Mouse (Mus musculus) liver, embryonic 12.5 days (tissue): ENCODE results near the gene Atg5. TPM values are rescaled to one million over a fixed set of nuclear protein-coding genes. Genes with fewer than 3 reads are reported as not detected.

Experiments
- ATAC-seq: fragments of 200-750 bp; cut with Nextera tagmentation; 2 replicates; pipeline ENCODE4 v1.8.0; 2017; ENCODE audit warnings: moderate number of reproducible peaks, mild to moderate bottlenecking, moderate library complexity
- H3K27ac ChIP-seq: fragments of 300-500 bp; sonication (generic); 2 replicates; pipeline ENCODE4 v1.5.1; 2016; ENCODE audit warnings: mild to moderate bottlenecking
- H3K27me3 ChIP-seq: fragments of 300-500 bp; sonication (generic); replicated peaks from 2 replicates; pipeline ENCODE4 v1.6.1; 2016; ENCODE audit warnings: mild to moderate bottlenecking, moderate library complexity
- H3K36me3 ChIP-seq: fragments of 300-500 bp; sonication (generic); 2 replicates; pipeline ENCODE4 v1.6.1; 2016; ENCODE audit warnings: mild to moderate bottlenecking, moderate library complexity
- H3K4me1 ChIP-seq: fragments of 300-500 bp; sonication (generic); 2 replicates; pipeline ENCODE4 v1.6.1; 2016
- H3K4me2 ChIP-seq: fragments of 300-500 bp; sonication (generic); 2 replicates; pipeline ENCODE4 v1.6.1; 2016; ENCODE audit warnings: mild to moderate bottlenecking, moderate library complexity
- H3K4me3 ChIP-seq: fragments of 300-500 bp; sonication (generic); 2 replicates; pipeline ENCODE4 v1.5.1; 2016; ENCODE audit warnings: mild to moderate bottlenecking, moderate library complexity
- H3K9ac ChIP-seq: fragments of 300-500 bp; sonication (generic); 2 replicates; pipeline ENCODE4 v1.6.1; 2016; ENCODE audit warnings: mild to moderate bottlenecking, moderate library complexity
- H3K9me3 ChIP-seq: fragments of 300-500 bp; sonication (generic); replicated peaks from 2 replicates; pipeline ENCODE4 v1.6.1; 2016; ENCODE audit warnings: mild to moderate bottlenecking, moderate library complexity
- WGBS: fragments of 180-500 bp; shearing (Covaris S2); methylation state at CpG from one replicate; pipeline ENCODE4 v1.1.7; 2016; ENCODE audit not compliant: insufficient replicate concordance; 5-methylcytosine and 5-hydroxymethylcytosine counted together
- polyA plus RNA-seq: library from polyadenylated mRNA; unstranded; fragments of >200 nt; fragmentation: Nextera tagmentation; extraction: Ambion mirVana; gene quantifications from 2 replicates; pipeline ENCODE4 v1.2.1, GENCODE M21; 2016

Gene Atg5
- polyA plus RNA-seq, 1 experiment from 2014 or later = 26.9 TPM

DNA sequence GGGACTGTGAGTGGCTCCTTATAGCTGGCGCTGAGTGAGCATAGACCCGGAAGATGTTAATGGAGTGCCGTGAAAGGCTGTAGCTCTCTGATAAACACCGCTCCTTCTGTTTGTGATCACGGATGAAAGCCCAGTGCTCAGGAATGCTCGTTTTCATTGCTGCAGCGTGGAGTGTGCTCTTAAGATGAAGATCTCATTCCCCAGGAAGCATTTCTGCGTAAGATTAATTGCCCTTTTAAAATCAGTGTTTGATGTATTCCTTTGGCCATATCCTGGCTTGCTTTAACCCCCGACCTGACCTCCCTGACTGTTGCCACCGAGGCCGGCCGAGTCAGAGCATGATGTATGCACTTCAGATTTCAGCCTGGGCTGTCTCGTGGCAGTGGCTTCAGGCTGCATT, 89.2 kb downstream of the Atg5 start:
- no peaks in the 10 kb centered on the region for H3K9me3 ChIP-seq
- no peak overlapping the region for H3K9ac ChIP-seq
- no peak overlapping the region for H3K27ac ChIP-seq
- H3K27me3 ChIP-seq = no peaks in the 10 kb centered on the region
- H3K4me2 ChIP-seq = no peak overlapping the region
- no peak for ATAC-seq
- no peaks in the 10 kb centered on the region for H3K36me3 ChIP-seq
- no peak overlapping the region for H3K4me3 ChIP-seq
- WGBS = 63% methylated on average over 13 of the region's 13 CpGs
- peaks cover 32% of the 10 kb centered on the region for H3K4me1 ChIP-seq

DNA sequence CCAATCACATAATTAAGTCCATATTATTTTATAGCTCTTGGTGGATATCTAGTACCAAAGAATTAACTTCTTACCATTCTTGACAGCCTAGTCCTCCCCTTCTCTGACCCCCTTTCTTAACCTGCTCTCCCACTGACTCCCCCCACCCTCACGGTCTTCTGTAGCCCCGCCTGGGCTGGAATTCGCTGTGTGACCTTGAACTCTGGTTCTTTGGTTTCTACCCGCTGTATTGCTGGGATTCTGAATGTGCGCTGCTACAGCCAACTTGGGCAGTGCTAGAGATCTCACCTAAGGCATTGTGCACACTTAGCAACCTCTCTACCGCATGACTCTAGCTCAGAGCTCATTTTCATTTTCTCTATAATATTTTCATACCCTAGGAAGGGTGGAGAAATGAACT, 90.7 kb downstream of the Atg5 start:
- H3K9me3 ChIP-seq = no peaks in the 10 kb centered on the region
- H3K9ac ChIP-seq = no peak overlapping the region
- ATAC-seq = no peak
- H3K4me3 ChIP-seq = no peak overlapping the region
- H3K4me1 ChIP-seq = peaks cover 24% of the 10 kb centered on the region
- H3K4me2 ChIP-seq = no peak overlapping the region
- H3K27me3 ChIP-seq = no peaks in the 10 kb centered on the region
- no peaks in the 10 kb centered on the region for H3K36me3 ChIP-seq
- 78% methylated on average over 6 of the region's 6 CpGs for WGBS
- no peak overlapping the region for H3K27ac ChIP-seq

DNA sequence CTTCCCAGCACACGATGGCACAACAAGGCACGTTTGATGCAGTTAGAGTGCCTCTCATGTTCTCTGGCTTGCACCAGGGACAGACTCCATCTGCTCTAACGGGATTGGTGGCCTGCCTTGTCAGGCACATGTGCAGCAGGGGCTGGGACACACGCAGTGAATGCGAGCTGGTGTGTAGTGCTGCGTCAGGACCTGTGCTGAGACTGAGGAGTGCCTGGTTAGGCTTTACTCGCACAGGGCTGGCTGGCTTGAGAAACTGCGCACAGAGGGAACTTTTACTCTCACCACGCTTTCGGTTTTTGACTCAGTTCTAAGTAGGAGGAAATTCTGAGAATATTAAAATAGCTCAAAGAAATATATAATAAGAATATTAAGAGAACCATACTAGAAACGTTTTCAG, 92.5 kb downstream of the Atg5 start:
- H3K27me3 ChIP-seq = no peaks in the 10 kb centered on the region
- H3K9ac ChIP-seq = no peak overlapping the region
- H3K4me3 ChIP-seq = no peak overlapping the region
- H3K27ac ChIP-seq = no peak overlapping the region
- no peak for ATAC-seq
- H3K36me3 ChIP-seq = 0 out of 2 replicates have a peak, but pooled peaks cover 4% of the 10 kb centered on the region
- H3K4me2 ChIP-seq = no peak overlapping the region
- no peaks in the 10 kb centered on the region for H3K9me3 ChIP-seq
- H3K4me1 ChIP-seq = peaks cover 9% of the 10 kb centered on the region; the same call in 1 of the 2 replicates
- WGBS = 84% methylated on average over 11 of the region's 11 CpGs

DNA sequence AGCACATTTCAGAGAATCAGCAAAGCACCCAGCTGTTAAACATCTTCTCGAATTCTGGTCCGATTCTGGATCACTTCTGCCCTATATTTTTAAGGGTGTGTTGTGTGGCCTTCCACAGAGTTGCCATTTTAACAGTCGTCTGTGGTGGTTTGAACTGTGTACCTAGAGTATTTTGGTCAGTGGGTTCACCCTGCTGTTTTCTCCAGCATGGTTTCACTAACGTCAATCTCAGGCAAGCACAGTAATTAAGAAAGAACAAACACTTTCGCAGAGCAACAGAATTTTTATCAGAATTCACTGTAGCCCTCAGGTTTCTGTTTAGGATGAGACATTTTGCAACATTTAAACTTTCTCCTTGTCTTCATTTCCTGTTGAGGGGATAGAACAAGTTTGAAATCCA, 94.3 kb downstream of the Atg5 start:
- ATAC-seq = no peak
- Histone ChIP-seq H3K9ac (no peak overlapping the region), H3K27me3 (no peaks in the 10 kb centered on the region), H3K4me2 (no peak overlapping the region), H3K4me3 (no peak overlapping the region), H3K4me1 (peaks cover 5% of the 10 kb centered on the region; the same call in 1 of the 2 replicates), H3K27ac (no peak overlapping the region), H3K9me3 (no peaks in the 10 kb centered on the region), H3K36me3 (0 out of 2 replicates have a peak, but pooled peaks cover 4% of the 10 kb centered on the region)
- 77% methylated on average over 5 of the region's 5 CpGs for WGBS

DNA sequence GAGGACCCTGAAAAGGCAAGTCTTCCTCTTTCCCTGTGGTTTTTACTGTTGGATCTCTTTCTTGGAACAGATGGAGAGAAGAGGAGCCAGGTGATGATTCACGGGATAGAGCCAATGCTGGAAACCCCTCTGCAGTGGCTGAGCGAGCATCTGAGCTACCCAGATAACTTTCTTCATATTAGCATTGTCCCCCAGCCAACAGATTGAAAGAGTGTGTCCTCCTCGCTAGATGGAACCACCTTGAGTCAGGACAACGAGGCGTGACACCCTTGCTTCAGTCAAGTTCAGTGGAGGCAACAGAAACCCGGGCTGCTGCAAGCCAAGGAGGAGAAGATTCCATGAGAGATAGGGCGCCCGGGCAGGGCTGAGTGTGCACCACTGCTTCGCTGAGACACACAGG, 94.7 kb downstream of the Atg5 start:
- Histone ChIP-seq H3K4me3 (no peak overlapping the region), H3K27ac (no peak overlapping the region), H3K4me1 (0 out of 2 replicates have a peak, but pooled peaks cover 3% of the 10 kb centered on the region), H3K9me3 (no peaks in the 10 kb centered on the region), H3K9ac (no peak overlapping the region), H3K27me3 (no peaks in the 10 kb centered on the region), H3K36me3 (0 out of 2 replicates have a peak, but pooled peaks cover 4% of the 10 kb centered on the region), H3K4me2 (no peak overlapping the region)
- WGBS = 58% methylated on average over 9 of the region's 9 CpGs
- no peak for ATAC-seq

DNA sequence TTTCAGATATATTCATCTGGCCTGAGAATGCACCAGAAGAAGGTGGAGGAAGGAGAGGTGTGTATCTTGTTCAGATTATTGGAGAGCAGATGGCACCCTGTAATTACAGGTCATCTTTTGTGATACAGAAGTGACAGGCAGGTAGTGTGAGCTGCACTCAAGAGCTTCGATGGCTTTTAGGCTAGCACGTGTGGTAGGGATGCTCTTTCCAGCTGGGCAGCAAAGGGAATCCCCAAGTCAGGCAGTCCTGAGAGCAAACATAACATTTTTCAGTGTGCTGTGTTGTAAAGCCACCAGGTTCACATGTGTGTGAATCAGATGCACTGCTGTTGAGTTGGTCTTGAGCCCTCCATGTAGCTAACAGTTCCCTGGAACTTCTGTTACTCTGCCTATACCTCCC, 98.0 kb downstream of the Atg5 start:
- WGBS = 92% methylated on average over 2 of the region's 2 CpGs
- H3K9ac ChIP-seq = no peak overlapping the region

DNA sequence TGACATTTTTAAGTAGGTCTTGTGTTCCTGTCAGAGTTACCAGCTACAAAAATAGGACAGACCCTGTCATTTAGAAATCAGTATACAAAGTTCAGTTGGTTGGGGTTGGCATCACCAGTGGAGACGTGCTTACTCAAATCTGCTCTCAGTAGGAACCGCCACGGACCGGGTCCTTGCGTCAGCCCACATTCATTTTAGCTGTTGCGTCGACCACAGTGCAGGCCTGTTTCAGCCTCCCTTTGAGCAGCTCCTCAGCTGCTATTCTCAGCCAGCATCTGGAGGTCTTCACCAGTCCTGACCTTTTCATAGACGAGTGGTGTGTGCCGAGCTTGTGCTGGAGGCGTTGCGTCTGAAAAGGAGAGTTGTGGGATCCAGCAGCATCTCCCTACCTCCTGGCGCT, 98.9 kb downstream of the Atg5 start:
- H3K9ac ChIP-seq = no peak overlapping the region
- WGBS = 80% methylated on average over 12 of the region's 12 CpGs
- 0 out of 2 replicates have a peak, but pooled peaks cover 4% of the 10 kb centered on the region for H3K36me3 ChIP-seq
- no peak overlapping the region for H3K4me3 ChIP-seq
- H3K27ac ChIP-seq = no peak overlapping the region
- H3K4me2 ChIP-seq = no peak overlapping the region
- no peaks in the 10 kb centered on the region for H3K27me3 ChIP-seq
- no peak for ATAC-seq
- H3K9me3 ChIP-seq = no peaks in the 10 kb centered on the region
- peaks cover 13% of the 10 kb centered on the region for H3K4me1 ChIP-seq

More for the DNA sequence above, 98.0 kb downstream of the Atg5 start:
- Histone ChIP-seq H3K9me3 (no peaks in the 10 kb centered on the region), H3K36me3 (0 out of 2 replicates have a peak, but pooled peaks cover 4% of the 10 kb centered on the region), H3K27ac (no peak overlapping the region), H3K4me1 (peaks cover 12% of the 10 kb centered on the region), H3K4me2 (no peak overlapping the region), H3K27me3 (no peaks in the 10 kb centered on the region), H3K4me3 (no peak overlapping the region)
- ATAC-seq = no peak

DNA sequence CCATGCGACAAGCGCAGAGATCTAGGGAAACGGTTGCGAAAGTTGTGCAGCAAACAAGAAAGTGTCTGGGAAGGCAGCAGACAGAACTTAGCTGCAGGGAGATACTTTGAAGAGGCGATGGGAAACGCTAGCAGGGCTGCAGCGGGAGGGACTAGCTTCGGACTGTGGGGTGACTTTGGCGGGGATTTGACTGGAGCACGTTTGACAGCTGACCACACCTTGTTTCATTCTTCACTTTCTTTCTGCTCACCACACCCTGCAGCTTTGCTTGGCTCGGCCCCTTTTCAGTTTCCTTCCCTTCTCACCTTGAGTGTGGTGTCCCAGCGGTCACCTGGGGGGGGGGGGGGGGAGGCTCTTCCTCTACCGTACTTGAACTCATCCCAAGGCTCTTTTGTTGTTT, 100.4 kb downstream of the Atg5 start:
- Histone ChIP-seq H3K9ac (no peak overlapping the region), H3K27me3 (no peaks in the 10 kb centered on the region), H3K9me3 (no peaks in the 10 kb centered on the region), H3K36me3 (0 out of 2 replicates have a peak, but pooled peaks cover 4% of the 10 kb centered on the region), H3K4me3 (no peak overlapping the region), H3K27ac (no peak overlapping the region), H3K4me2 (no peak overlapping the region), H3K4me1 (peaks cover 23% of the 10 kb centered on the region)
- 64% methylated on average over 13 of the region's 13 CpGs for WGBS
- no peak for ATAC-seq

DNA sequence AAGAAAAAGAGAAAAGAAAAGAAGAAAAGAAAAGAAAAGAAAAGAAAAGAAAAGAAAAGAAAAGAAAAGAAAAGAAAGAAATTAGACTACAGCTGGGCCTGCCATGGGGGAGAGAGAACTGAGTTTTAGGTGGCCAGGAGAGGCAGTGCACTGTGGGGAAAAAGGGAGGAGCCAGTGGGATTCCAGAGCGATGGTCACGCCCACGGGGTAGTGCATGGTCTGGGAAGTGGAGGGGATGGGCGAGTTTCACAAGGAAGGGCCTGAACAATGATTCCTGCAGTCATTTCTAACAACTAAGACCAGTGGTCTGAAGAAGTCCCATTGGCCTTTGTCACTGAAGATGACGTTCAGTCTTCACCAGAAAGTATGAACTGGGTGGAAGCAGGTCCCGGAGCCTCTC, 102.5 kb downstream of the Atg5 start:
- no peak overlapping the region for H3K4me2 ChIP-seq
- H3K4me3 ChIP-seq = no peak overlapping the region
- H3K4me1 ChIP-seq = peaks cover 40% of the 10 kb centered on the region
- H3K27me3 ChIP-seq = no peaks in the 10 kb centered on the region
- H3K36me3 ChIP-seq = no peaks in the 10 kb centered on the region
- H3K9me3 ChIP-seq = no peaks in the 10 kb centered on the region
- no peak overlapping the region for H3K9ac ChIP-seq
- WGBS = 57% methylated on average over 6 of the region's 6 CpGs
- no peak for ATAC-seq
- no peak overlapping the region for H3K27ac ChIP-seq

DNA sequence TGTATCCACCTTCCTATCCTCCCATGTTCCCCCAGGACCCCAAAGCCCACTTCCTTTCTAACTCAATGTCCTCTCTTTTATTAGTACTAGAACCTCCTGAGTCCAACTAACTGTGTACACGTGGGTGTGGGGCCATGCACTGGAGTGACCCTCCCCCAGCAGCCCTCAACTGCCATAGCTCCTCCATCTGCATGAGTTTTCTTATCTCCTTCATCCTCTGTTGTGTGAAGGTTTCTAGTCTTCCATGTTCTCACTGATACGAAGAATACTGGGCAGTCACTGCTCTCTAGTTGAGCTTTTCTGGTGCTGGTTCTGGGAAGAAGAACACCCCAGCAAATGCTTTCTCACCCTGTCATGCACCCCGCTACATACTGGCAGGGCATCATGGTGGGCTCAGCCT, 104.1 kb downstream of the Atg5 start:
- no peak overlapping the region for H3K4me3 ChIP-seq
- 34% methylated on average over 3 of the region's 3 CpGs for WGBS
- peak; percentile 79 for ATAC-seq
- peak overlapping the region; percentile 8; the same call in 1 of the 2 replicates for H3K4me2 ChIP-seq
- peak overlapping the region; percentile 45; the same call in 1 of the 2 replicates for H3K27ac ChIP-seq
- H3K27me3 ChIP-seq = no peaks in the 10 kb centered on the region
- H3K36me3 ChIP-seq = no peaks in the 10 kb centered on the region
- no peaks in the 10 kb centered on the region for H3K9me3 ChIP-seq
- no peak overlapping the region for H3K9ac ChIP-seq
- peaks cover 40% of the 10 kb centered on the region for H3K4me1 ChIP-seq

DNA sequence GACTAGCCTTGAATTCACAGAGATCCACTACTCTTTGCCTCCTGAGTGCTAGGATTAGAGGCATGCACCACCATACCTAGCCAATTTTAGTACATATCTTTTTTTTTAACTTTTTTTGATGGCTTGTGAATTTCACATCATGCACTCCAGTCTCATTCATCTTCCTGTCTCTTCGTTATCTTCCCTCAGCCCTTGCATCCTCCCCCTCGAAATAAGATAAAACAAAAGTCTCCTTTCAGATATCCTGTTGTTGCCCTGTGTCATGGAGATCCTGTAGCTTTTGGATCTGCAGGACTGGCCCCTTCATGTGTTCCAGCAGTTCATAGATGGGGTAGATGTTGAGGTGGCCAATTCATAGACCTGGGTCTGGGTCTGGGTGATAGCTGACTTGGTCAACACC, 106.5 kb downstream of the Atg5 start:
- H3K9me3 ChIP-seq = no peaks in the 10 kb centered on the region
- no peak overlapping the region for H3K4me2 ChIP-seq
- no peak overlapping the region for H3K9ac ChIP-seq
- H3K36me3 ChIP-seq = no peaks in the 10 kb centered on the region
- no peak overlapping the region for H3K4me3 ChIP-seq
- H3K27me3 ChIP-seq = no peaks in the 10 kb centered on the region
- peak; percentile 56; the same call in 1 of the 2 replicates for ATAC-seq
- 15% methylated on average over 2 of the region's 2 CpGs for WGBS
- H3K27ac ChIP-seq = 0 out of 2 replicates have a peak overlapping the region, but pooled peaks have one; percentile 22
- peaks cover 27% of the 10 kb centered on the region for H3K4me1 ChIP-seq

DNA sequence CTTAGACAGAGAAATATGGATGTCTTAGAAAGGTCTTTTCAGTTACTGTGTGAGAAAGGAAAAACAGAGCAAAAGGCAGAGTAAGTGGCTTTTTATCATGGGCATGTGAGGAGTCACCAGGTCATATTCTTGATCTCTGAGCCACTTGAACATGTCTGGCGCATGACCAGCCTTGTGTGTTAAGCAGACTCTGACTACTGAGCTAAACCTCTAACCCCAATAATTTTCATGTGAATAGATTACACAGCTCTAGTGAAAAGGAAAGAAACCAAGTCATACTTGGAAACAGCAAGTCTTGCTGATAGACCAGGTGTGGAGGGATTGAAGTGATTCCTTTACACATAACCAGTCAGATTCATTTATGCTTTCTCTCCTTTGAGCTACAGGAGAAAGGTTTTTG, 107.3 kb downstream of the Atg5 start:
- ATAC-seq = no peak
- Histone ChIP-seq H3K36me3 (no peaks in the 10 kb centered on the region), H3K4me1 (peaks cover 34% of the 10 kb centered on the region), H3K9ac (no peak overlapping the region), H3K27me3 (no peaks in the 10 kb centered on the region), H3K4me2 (no peak overlapping the region), H3K4me3 (no peak overlapping the region), H3K9me3 (no peaks in the 10 kb centered on the region), H3K27ac (no peak overlapping the region)
- WGBS = 75% methylated on average over 1 of the region's 1 CpGs

DNA sequence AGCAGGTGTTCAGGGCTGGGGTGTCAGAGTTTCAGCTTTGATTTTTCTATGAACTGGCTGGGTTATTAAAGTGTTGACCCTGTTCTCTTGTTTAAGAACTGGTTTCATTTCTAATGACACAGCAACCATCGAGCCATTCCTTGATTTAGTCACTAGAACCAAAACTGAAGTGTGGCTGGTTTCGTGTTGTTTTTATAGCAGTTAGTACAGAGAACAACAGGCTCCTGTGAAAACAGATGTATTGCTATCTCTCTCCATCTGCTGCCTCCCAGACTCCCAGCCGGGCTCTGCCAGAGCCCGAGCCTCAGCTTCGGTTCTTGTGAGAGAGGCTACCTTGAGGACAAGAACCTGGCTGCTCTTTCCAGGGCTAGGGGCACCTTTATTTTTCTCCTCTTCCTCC, 109.7 kb downstream of the Atg5 start:
- no peak for ATAC-seq
- 0 out of 2 replicates have a peak, but pooled peaks cover 5% of the 10 kb centered on the region for H3K27me3 ChIP-seq
- no peak overlapping the region for H3K4me2 ChIP-seq

More for the DNA sequence above, 109.7 kb downstream of the Atg5 start:
- Histone ChIP-seq H3K9ac (no peak overlapping the region), H3K4me1 (peaks cover 35% of the 10 kb centered on the region), H3K36me3 (no peaks in the 10 kb centered on the region), H3K27ac (no peak overlapping the region), H3K9me3 (no peaks in the 10 kb centered on the region), H3K4me3 (no peak overlapping the region)
- WGBS = 45% methylated on average over 5 of the region's 5 CpGs
